Mouse (Mus musculus) CH12.LX (cell line): Measurements from ENCODE around the gene Gsta3.

ENCODE experiments used
- CTCF ChIP-seq, 2 experiments: IDR thresholded peaks in 1 of 2; conservative IDR thresholded peaks in 1 of 2; 2 replicates each; pipeline ENCODE4 v1.5.1; 2011 to 2012; ENCODE audit warnings: low read depth in 2 of 2, low read length in 2 of 2, improper control_type of control experiment in 1 of 2, inconsistent platforms in 1 of 2, mild to moderate bottlenecking in 1 of 2, moderate library complexity in 1 of 2
- ELF1 ChIP-seq: IDR thresholded peaks from 2 replicates; pipeline ENCODE4 v1.6.1; 2014; ENCODE audit warnings: low read depth, mild to moderate bottlenecking, inconsistent platforms, low read length, improper control_type of control experiment
- MAFK ChIP-seq: IDR thresholded peaks from 2 replicates; pipeline ENCODE4 v1.6.1; 2011; ENCODE audit warnings: low read length, improper control_type of control experiment; ENCODE audit not compliant: insufficient replicate concordance
- MAX ChIP-seq: IDR thresholded peaks from 2 replicates; pipeline ENCODE4 v1.6.1; 2011; ENCODE audit warnings: low read length, improper control_type of control experiment
- NRF1 ChIP-seq: IDR thresholded peaks from 2 replicates; pipeline ENCODE4 v1.6.1; 2014; ENCODE audit warnings: low read depth, mild to moderate bottlenecking, inconsistent platforms, low read length, improper control_type of control experiment, moderate library complexity
- POLR2A ChIP-seq: IDR thresholded peaks from 2 replicates; pipeline ENCODE4 v1.6.1; 2011; ENCODE audit warnings: low read depth, mild to moderate bottlenecking, improper control_type of control experiment, low read length
- SIN3A ChIP-seq: IDR thresholded peaks from 2 replicates; pipeline ENCODE4 v1.6.1; 2012; ENCODE audit warnings: low read length, improper control_type of control experiment, inconsistent platforms
- SMC3 ChIP-seq: IDR thresholded peaks from 2 replicates; pipeline ENCODE4 v1.6.1; 2011; ENCODE audit warnings: low read depth, low read length, improper control_type of control experiment
- TCF12 ChIP-seq: IDR thresholded peaks from 2 replicates; pipeline ENCODE4 v1.6.1; 2014; ENCODE audit warnings: low read depth, mild to moderate bottlenecking, inconsistent platforms, low read length, improper control_type of control experiment
- USF2 ChIP-seq: conservative IDR thresholded peaks from 2 replicates; pipeline ENCODE4 v1.6.1; 2011; ENCODE audit warnings: low read depth, low read length, improper control_type of control experiment
- ZKSCAN1 ChIP-seq: IDR thresholded peaks from 2 replicates; pipeline ENCODE4 v1.6.1; 2012; ENCODE audit warnings: low read depth, inconsistent platforms, low read length, improper control_type of control experiment, borderline replicate concordance

DNA sequence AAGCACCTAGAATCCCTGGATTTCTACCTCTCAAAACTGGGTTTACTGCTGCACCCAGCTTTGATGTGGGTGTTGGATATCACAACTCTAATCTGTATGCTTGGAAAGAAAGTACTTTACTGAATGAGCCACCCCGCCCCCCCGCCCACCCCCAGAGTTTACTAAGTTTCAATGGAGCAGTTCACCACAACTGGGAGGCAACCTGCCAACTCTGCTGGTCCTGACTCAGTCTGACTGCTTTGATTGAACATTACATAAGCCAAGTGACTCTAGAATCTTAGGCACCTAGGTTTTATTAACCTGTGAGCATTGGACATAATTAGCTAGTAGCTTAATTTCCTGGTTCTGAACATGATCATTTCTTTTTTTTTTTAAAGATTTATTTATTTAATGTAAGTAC is 73.9 kb downstream of the Gsta3 start:
- TF ChIP-seq USF2 (no peak), POLR2A (no peak), CTCF (conservative IDR thresholded peaks at IDR 0.05 in 1 of 2, IDR thresholded peaks at IDR 0.05 in 1 of 2; ENCODE audit: low read depth in 2 of 2, low read length in 2 of 2) (no peak), TCF12 (no peak), NRF1 (no peak), MAX (no peak), ELF1 (no peak), MAFK (no peak), SMC3 (no peak), SIN3A (no peak), ZKSCAN1 (no peak)
